Mouse (Mus musculus): ENCODE data around the gene Gm4312.
A peak's percentile ranks its signal among the peaks of the same experiment; 100 is the strongest.
"Not testable (repeated sequence)": the region's sequence is repeated elsewhere in the genome, so short reads cannot be mapped to it uniquely, and the experiment has no call there.

Gm4312 gene

GRCm38 (mm10) chr10:100382460-100382859 is at the start of gene Gm4312:
Gene Gm4312 (minus strand): TSS chr10:100382560.
- not testable (repeated sequence) for DNase-seq (ENCODE audit: low read depth)

GRCm38 (mm10) chr10:100427592-100427991 is 45.2 kb upstream of the Gm4312 start:
- peak; percentile 68 for DNase-seq (ENCODE audit: low read depth)

GRCm38 (mm10) chr10:100415566-100415965 is 33.2 kb upstream of the Gm4312 start:
- DNase-seq (ENCODE audit: low read depth): no peak

GRCm38 (mm10) chr10:100402301-100402700 is 19.9 kb upstream of the Gm4312 start:
- not testable (repeated sequence) for DNase-seq (ENCODE audit: low read depth)

GRCm38 (mm10) chr10:100361038-100361437 is 21.3 kb downstream of the Gm4312 start, which contains the start of gene Gm4307:
Gene Gm4307 (plus strand): TSS chr10:100361338.
- not testable (repeated sequence) for DNase-seq (ENCODE audit: low read depth)

- DNase-seq (ENCODE audit: low read depth): peak; percentile 17
Measured at GRCm38 (mm10) chr10:100356841-100357240, 25.5 kb downstream of the Gm4312 start.

- DNase-seq (ENCODE audit: low read depth): not testable (repeated sequence)
Measured at GRCm38 (mm10) chr10:100350793-100351192, 31.6 kb downstream of the Gm4312 start, which contains the start of gene Gm4305. Gene Gm4305 (plus strand): TSS chr10:100351093.

- not testable (repeated sequence) for DNase-seq (ENCODE audit: low read depth)
Measured at GRCm38 (mm10) chr10:100345672-100346071, 36.7 kb downstream of the Gm4312 start, which contains the start of gene Gm4303. Gene Gm4303 (plus strand): TSS chr10:100345972.

- not testable (repeated sequence) for DNase-seq (ENCODE audit: low read depth)
Measured at GRCm38 (mm10) chr10:100340536-100340935, 41.8 kb downstream of the Gm4312 start, which contains the start of gene Gm4302. Gene Gm4302 (plus strand): TSS chr10:100340836.

GRCm38 (mm10) chr10:100335376-100335775 is 47.0 kb downstream of the Gm4312 start, which contains the start of gene Gm4301:
Gene Gm4301 (plus strand): TSS chr10:100335676.
- DNase-seq (ENCODE audit: low read depth): not testable (repeated sequence)

Data from NIH3T3 (cell line).